Mouse (Mus musculus): ENCODE data around the gene Mab21l3.
"Not testable (repeated sequence)": the region's sequence is repeated elsewhere in the genome, so short reads cannot be mapped to it uniquely, and the experiment has no call there.

Gene Mab21l3

DNA sequence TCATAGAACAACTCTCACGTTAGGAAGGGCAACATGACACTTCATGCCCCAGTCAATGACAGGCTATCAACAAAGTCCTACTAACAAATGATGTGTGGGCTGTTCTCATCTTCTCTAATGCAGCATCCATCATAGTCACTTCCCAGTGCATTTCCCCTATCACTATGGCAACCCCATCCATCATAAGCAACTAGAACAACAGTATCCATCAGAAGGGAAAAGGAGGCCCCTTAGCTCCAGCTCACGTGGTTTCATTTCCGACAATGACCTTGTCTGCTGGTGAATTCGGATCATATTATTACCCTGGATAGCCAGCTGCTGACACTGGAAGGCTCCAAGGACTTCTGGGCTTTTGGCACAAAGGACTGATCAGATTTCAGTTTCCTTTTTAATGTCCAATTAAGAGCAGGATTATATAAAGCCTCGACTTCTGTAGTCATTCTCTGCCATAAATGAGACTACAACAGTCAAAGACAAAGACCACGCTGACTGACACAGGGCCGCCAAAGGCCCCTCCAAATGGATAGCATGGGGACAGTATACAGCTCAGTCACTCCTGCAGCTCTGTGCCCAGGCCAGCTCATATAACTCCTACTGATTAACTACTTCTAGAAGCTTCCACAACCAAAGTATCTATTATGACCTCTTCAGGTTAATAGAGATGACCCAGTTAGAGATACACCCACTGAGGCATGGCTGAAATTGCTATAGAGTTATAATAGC lies 6.2 kb downstream of the Mab21l3 start:
- in situ Hi-C loops (cut with MboI; ENCODE audit: low sequenced_read_pairs) = no loop called here

GRCm38 (mm10) chr3:101839327-101839726 lies 9.4 kb downstream of the Mab21l3 start:
- in situ Hi-C loops (cut with MboI; ENCODE audit: low sequenced_read_pairs) = no loop called here

- in situ Hi-C loops (cut with MboI; ENCODE audit: low sequenced_read_pairs) = no loop called here
These were observed 11.8 kb downstream of the Mab21l3 start for GRCm38 (mm10) chr3:101836971-101837370.

- in situ Hi-C loops (cut with MboI; ENCODE audit: low sequenced_read_pairs) = no loop called here
These were observed 12.2 kb downstream of the Mab21l3 start for GRCm38 (mm10) chr3:101836532-101836931.

DNA sequence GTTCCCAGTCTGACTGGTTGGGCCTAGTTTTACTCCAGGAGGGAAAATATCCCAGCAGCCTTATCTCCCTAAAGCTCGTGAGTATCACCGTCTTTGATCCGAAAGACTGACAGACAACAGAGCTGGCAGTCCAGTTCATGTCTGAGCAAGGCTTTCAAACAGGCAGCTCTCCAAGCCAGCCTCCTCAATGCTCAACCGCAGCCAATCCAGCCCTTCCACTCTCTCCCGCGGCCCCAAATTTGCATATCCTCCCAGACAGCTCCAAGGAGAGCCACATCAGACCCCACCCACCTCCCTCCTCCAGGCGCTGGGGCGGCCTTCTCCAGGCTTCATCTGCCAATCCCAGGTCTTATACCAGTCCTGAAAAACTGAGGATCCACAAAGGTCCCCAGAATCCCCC lies 12.7 kb downstream of the Mab21l3 start:
- in situ Hi-C loops (cut with MboI; ENCODE audit: low sequenced_read_pairs) = no loop called here

- in situ Hi-C loops (cut with MboI; ENCODE audit: low sequenced_read_pairs) = no loop called here
These were observed 17.4 kb downstream of the Mab21l3 start for GRCm38 (mm10) chr3:101831189-101831858.

DNA sequence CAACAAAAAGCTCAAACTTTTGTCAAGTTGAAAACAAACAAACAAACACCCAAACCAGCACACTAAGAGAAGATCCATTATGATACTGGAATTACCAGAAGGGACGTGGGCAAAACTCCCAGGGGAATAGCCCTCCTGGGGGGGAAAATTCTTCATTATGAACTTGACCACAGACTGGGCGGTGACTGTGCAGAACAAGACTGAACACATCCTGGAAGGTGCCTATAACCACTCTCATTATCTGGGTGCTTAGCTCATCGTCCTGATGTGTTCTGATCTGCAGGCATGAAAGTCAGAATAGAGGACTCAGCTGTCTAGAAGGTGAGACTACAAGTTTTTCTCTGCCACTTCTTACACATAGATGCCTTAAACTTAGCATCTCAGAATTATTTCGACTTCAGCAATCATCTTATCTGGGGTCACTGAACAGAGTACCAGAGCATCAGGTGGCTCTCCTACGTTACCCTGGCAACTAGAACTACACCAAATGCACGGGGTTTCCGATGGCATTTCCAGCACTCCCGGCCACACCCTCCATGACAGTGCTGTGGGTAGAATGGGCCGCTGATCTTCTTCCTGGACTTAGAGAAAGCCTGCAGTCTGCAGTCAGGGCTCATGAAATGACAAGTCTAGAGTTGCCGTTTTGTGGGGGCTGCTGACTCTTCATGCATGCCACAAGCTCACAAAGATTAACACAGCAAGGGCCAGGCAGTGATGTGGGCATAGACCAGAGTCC lies 18.7 kb downstream of the Mab21l3 start:
- in situ Hi-C loops (cut with MboI; ENCODE audit: low sequenced_read_pairs) = no loop called here

GRCm38 (mm10) chr3:101828595-101828994 lies 20.2 kb downstream of the Mab21l3 start:
- in situ Hi-C loops (cut with MboI; ENCODE audit: low sequenced_read_pairs) = no loop called here

DNA sequence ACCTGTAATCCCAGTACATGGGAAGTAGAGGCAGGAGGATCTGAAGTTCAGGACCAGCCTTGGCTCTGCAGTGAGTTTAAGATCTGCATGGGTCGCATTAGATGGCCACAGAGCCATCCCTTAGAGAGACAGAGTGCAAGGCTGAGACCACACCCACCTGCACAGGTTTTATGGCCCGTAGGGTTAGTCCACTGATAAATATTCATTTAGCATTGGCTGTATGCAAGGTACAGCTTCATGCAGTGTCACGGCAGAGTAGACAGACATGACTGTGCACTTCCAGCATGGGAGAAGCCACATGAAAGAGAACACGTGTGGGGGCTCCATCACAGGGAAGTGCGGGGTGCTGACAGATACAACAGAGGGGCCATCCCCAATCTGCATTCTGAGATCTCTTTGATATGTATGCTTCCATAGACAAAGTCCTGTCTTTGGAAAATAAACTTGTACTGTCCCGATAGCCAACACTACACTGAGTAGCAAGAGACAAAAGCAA lies 21.5 kb downstream of the Mab21l3 start:
- in situ Hi-C loops (cut with MboI; ENCODE audit: low sequenced_read_pairs) = no loop called here

DNA sequence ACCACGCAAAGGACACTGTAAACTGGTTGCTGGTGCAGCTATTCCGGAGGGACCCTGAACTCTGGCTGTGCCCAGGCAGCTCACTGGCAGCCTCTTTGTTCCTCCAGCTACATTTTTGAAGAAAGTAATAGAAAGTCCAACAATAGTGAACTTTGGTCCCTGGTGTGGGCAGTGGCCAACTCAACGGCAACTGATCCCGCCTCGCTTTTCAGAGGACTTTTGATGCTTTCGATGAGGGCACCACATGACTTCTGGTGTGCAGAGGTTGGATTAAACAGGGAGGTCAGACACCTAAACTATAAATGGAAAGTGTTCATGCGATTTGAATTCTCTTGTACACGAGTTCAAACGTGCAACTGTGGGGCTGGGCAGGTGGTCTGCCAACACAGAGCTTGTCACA lies 24.4 kb downstream of the Mab21l3 start:
- in situ Hi-C loops (cut with MboI; ENCODE audit: low sequenced_read_pairs) = no loop called here

DNA sequence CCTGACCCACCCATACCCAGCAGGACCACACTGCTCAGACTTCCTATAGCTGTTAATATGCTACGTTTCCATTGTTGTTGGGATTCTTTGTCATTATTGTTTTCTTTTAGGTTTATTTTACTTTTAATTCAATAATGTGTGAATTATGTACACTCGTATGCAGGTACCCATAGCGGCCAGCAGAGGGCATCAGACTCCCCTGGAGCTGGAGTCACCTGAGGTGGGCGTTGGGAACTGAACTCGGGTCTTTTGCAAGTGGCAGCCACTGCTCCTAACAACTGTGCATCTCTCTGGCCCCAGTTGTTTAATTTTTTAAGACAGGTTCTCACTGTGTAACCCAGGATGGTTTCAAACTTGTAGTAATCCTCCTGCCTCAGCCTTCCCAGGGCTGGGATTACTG lies 26.7 kb downstream of the Mab21l3 start:
- in situ Hi-C loops (cut with MboI; ENCODE audit: low sequenced_read_pairs) = no loop called here

- in situ Hi-C loops (cut with MboI; ENCODE audit: low sequenced_read_pairs) = not testable (repeated sequence)
These were observed 28.1 kb downstream of the Mab21l3 start for GRCm38 (mm10) chr3:101820708-101821107.

GRCm38 (mm10) chr3:101816006-101816405 lies 32.8 kb downstream of the Mab21l3 start:
- in situ Hi-C loops (cut with MboI; ENCODE audit: low sequenced_read_pairs) = no loop called here

- in situ Hi-C loops (cut with MboI; ENCODE audit: low sequenced_read_pairs) = no loop called here
These were observed 34.0 kb downstream of the Mab21l3 start for GRCm38 (mm10) chr3:101814790-101815189.

- in situ Hi-C loops (cut with MboI; ENCODE audit: low sequenced_read_pairs) = no loop called here
These were observed 36.3 kb downstream of the Mab21l3 start for GRCm38 (mm10) chr3:101812341-101812962.

- in situ Hi-C loops (cut with MboI; ENCODE audit: low sequenced_read_pairs) = no loop called here
These were observed 36.8 kb downstream of the Mab21l3 start for GRCm38 (mm10) chr3:101811931-101812330.

- in situ Hi-C loops (cut with MboI; ENCODE audit: low sequenced_read_pairs) = no loop called here
These were observed 41.1 kb downstream of the Mab21l3 start for GRCm38 (mm10) chr3:101807646-101808045.

DNA sequence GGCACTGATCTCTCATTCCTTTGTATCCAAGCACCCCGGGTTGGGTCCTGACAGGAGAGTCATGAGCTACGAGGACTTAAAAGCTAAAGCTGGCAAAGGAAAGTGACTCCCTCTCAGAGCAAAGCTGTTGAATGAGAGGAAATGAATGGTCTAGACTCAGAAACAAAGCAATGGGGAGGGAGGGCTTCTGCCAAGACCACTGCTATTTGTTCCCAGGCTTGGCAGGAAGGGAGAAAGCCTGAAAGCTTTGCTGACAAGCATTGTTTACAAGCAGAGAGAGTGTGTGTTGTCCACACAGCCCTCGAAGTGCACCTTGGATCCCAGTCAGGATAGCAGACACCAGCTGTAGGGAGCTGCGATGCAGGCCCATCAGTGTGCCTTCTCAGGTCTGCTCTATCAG lies 41.8 kb downstream of the Mab21l3 start:
- in situ Hi-C loops (cut with MboI; ENCODE audit: low sequenced_read_pairs) = no loop called here

GRCm38 (mm10) chr3:101806149-101806548 lies 42.6 kb downstream of the Mab21l3 start:
- in situ Hi-C loops (cut with MboI; ENCODE audit: low sequenced_read_pairs) = no loop called here

GRCm38 (mm10) chr3:101805562-101806004 lies 43.2 kb downstream of the Mab21l3 start:
- in situ Hi-C loops (cut with MboI; ENCODE audit: low sequenced_read_pairs) = no loop called here

DNA sequence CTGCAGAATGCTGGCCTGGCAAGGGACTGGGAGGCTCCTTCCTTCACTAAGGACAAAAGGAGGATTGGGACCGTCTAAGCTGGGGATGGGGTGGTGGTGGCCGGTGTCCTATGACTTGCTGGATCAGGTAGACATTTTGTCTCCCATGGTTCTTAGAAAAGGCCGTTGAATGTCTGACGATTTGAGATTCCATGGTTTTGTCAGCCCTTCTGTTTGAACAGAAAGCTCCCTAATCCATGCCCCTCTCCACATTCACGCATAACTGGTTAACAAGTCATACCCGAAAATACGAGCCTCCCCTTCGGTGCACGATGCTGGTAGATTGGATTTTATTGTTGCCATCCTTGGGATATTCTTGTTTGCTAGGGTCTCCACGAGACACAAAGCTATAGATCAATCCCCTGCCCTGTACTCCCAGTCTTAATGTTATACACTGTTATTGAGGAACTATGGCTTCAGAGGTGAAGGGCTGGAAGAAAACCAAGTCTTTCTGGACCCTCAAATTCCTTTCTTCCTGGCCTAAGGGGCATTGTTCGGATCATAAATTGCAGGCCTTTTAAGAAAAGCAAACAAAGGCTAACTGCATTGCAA lies 43.7 kb downstream of the Mab21l3 start:
- in situ Hi-C loops (cut with MboI; ENCODE audit: low sequenced_read_pairs) = no loop called here
